Mouse (Mus musculus) frontal cortex, postnatal 10 days (tissue): ENCODE measurements around the gene Pip5k1a.
"Not testable (repeated sequence)": the region's sequence is repeated elsewhere in the genome, so short reads cannot be mapped to it uniquely, and the experiment has no call there.

Source experiments
- DNase-seq, 2 experiments: peaks; one replicate each; pipeline ENCODE4 v3.0.0; 2022; ENCODE audit warnings: low spot score in 2 of 2, mixed read lengths in 1 of 2

Gene Pip5k1a

DNA sequence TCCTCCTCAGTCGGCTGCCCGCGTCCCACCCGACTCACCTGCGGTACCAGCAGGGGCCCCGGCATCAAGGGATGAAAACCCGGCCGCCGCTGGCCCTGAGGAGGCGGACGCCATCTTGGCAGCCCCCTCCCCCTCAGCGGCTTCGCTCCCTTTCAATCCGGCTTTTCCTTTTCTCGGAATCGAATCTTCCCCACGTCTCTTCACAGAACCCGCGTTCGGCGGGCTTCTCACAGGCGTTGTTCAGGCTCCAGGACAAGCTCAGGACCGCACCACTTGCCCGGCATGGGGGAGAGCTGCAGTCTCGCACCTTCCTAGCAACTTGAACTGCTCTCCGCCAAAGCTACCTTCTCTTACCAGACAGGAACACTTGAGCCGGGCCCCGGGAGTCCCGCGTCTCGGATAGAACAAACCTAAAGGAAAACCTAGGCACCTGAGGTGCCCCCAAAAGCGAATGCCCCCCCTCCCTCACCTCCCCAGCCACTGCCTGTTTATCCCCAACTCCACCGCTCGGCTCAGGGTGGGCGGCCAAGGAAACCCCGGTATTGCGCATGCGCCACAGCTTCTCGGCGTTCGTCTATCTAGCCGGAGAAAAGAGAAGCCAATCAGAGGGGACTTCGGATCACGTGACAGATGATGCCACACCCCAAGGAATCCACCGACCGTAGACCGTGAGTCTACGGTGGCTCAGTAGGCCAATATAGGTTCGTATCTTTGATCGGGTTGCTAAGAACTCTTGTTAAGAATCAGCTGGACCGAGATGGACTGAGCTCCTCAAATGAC lies at the start of gene Pip5k1a:
Pip5k1a (minus strand) TSS at position 593 of the 780 bp plus-strand sequence.
- DNase-seq, result peak; percentile 96 to 97

- DNase-seq, result no peak
Observed at GRCm38 (mm10) chr3:95153874-95154273, 47.1 kb upstream of the Pip5k1a start.

DNA sequence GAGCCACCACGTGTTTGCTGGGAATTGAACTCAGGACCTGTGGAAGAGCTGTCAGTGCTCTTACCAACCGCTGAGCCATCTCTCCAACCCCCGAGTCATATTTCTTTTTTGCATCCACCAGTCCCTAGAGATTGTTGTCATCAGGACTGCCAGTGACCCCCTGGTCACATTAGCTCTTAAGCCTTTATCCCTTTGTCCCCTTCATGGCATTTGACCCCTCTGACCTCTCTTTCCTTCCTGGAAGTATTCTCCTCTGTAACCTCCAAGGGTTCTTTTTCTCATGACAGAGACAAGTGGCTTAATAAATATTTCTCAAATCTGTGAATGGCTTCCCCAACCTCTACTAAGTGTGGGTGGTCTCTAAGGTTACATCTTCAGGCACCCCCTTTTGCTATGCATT lies 41.2 kb upstream of the Pip5k1a start:
- DNase-seq, result no peak

DNA sequence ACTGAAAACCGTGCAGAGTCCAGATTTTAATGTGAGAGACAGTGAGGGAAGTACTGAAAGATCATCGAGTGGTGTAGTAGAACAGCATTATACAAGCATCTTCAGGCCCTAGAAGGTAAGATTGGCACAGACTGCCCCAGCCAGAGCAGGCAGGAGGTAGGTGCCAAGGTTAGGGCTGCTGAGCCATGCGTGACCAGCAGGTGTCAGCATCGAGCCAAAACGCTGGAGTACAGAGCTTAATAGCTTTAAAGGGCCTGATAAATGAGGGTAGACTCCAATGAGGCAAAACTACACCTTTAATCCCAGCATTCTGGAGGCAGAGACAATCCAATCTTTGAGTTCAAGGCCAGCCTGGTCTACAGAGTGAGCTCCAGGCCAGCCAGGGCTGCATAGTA lies 35.9 kb upstream of the Pip5k1a start:
- DNase-seq, result peak in 1 of 2 experiments; percentile 80

GRCm38 (mm10) chr3:95141952-95142616 lies 35.4 kb upstream of the Pip5k1a start, which contains the start of gene Tnfaip8l2:
Gene Tnfaip8l2, minus strand, starts transcription at chr3:95142360.
- no peak for DNase-seq

DNA sequence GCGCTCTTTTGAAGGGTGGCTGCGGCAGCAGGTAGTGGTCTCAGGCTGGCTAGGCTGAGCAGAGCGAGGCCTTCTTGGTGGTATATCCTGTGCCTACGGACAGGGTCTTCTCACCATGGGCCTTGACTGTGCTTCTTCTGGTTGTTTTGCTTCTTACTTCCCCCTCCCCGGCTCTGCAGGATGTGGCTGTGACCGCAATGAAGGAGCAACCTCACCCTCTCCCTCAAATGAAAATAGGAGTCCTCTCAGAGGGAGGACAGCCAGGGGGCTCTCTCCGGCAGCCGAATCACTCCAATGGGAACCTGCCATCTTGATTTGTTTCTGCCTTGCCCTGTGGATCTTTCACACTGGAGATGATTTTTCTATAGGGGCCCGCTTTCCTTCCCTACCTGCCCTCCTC lies 34.7 kb upstream of the Pip5k1a start:
- no peak for DNase-seq

- DNase-seq, result no peak
Observed at GRCm38 (mm10) chr3:95140795-95141194, 34.1 kb upstream of the Pip5k1a start.

GRCm38 (mm10) chr3:95140289-95140595 lies 33.5 kb upstream of the Pip5k1a start:
- no peak for DNase-seq

DNA sequence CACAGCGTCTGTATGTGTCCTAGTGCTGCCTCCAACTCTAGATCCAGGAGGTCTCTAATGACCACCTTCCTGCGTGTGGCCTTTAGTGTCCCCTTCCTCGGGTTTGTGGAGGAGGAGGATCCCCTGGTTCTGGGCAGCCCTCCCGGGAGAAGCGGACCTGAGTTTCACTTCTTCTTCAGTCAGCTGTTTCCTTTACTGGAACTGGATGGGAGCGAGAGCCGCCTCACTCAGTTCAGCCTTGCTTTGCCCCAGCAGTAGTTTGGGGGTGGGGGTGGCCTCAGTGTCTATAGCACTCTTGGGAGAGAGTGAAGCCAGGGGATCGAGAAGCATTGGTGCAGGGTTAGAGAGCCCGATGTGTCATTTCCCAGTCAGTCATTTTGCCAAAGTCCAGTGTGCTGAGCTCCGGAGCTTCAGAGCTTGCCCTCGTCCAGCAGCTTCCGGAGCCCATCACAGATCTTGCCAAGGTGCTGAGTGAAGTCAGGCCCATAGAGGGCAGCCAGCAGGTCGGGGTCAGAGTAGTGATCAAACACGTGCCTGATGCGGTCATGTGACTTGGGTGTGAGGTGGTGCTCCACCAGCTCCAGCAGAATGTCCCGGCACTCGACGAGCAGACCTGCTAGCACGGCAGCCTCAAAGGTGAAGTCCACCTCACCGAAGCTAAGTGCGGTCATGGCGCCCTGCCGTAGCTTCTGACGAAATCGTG lies 33.0 kb upstream of the Pip5k1a start:
- DNase-seq, result no peak

DNA sequence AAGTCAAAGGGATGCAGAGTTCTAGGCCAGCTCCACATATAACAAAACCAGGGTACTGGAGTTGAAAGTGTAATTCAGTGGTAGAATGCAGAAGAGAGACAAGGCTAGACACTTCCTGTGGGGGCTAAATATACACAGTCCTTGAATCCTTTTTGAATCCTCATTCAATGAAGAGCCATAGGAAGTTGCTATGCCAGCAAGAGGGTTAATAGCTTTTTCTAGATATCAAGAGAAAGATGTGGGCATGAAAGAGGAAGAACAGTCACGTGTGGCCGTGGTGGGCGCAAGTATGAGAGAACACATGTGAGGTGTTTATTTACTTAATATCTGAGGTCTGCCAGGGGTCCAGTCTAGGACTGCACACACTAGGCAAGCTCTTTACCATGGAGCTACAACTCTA lies 29.6 kb upstream of the Pip5k1a start:
- DNase-seq, result no peak

DNA sequence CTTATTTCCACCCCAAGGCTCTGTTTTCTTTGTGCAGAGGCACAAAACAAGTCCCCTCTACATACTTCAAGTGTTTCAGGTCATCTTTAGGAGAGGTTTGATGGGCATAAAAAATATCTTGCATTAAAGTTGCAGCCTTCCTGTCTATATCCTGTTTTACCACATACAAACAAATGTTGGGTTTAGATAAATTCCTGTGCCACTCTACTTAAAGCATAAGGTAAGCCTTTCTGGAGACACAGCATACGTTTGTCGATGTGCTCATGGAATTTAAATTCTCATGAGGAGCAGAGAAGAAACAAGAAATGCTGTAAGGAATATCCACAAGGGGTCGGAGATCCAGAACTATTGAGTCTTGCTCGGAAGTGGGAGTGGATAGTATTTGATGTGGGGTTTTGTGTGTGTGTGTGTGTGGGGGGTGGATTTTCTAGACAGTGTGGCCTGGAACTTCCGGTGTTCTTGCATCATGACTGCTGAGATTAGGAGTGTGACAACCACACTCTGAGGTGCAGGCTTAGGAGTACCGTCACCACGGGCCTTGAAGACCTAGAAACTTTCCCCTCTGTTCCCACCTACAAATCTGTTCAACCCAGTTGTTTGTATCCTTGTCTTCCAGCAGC lies 28.8 kb upstream of the Pip5k1a start:
- DNase-seq, result no peak

DNA sequence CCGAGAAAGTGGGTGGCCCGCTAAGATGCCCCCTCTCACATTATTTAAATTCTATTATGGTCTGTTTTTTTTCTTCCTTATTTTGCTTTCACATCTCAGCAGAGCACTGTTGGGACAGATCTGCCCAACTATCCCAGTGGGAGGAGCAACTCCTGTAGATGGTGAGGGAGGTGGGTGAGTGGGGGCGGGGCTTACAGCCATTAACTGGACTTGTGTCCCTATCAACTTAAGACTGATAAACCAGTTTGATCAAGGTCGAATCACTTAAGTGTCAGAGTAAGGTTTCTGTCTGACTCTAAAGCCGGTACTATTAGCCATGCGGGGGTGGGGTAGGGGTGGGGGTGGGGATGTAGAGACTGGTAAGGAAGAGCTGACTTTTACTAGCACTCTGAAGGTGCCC lies 28.3 kb upstream of the Pip5k1a start:
- DNase-seq, result no peak

- DNase-seq, result not testable (repeated sequence)
Observed at GRCm38 (mm10) chr3:95134133-95134532, 27.4 kb upstream of the Pip5k1a start.

DNA sequence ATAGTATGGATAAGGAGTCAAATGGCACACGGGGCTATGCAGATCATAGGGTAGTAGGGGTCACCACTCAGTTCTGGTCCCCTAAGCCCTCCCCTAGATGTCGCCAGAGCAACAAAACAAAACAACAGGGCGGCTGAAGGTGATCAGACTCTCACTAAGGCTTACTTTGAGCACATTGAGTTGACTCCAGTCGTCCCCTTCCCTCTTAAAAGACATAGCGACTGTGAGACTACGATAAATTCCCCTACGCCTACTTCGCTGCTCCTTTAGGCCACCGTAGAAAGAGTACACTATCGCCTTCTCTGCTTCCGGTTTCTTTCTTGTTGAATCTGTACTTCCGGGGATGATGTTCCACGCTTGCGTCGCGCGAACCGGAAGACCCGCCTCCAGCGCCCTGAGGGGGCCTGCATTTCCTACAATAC lies 27.0 kb upstream of the Pip5k1a start, which contains the start of the genes Scnm1 and Lysmd1:
Scnm1 (minus strand) TSS at position 332 of the 422 bp plus-strand sequence.
Lysmd1 (plus strand) TSS at position 409 of the 422 bp plus-strand sequence.
- peak; percentile 87 to 91 for DNase-seq

DNA sequence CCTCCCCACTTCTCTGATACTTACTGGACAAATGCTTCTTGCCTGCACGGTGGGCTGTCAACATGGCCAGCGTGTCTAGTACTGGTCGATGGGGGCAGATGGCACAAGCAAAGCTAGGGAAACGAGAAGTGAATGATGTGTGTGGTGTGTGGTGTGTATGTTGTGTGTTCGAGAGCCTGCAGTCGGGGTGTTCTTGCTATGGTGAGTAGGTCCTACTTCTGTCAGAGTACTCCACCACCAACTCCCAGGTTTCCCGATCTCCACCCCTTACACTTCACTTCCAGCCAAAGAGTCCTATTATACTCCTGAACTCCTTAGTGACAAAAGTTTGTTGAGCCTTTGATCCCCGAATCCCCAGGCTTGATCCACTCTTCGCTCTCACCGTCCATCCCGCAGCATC lies 26.4 kb upstream of the Pip5k1a start:
- no peak for DNase-seq

- DNase-seq, result not testable (repeated sequence)
Observed at GRCm38 (mm10) chr3:95132389-95132788, 25.7 kb upstream of the Pip5k1a start.

- DNase-seq, result no peak
Observed at GRCm38 (mm10) chr3:95130081-95130480, 23.4 kb upstream of the Pip5k1a start.

GRCm38 (mm10) chr3:95129226-95129651 lies 22.5 kb upstream of the Pip5k1a start:
- no peak for DNase-seq

DNA sequence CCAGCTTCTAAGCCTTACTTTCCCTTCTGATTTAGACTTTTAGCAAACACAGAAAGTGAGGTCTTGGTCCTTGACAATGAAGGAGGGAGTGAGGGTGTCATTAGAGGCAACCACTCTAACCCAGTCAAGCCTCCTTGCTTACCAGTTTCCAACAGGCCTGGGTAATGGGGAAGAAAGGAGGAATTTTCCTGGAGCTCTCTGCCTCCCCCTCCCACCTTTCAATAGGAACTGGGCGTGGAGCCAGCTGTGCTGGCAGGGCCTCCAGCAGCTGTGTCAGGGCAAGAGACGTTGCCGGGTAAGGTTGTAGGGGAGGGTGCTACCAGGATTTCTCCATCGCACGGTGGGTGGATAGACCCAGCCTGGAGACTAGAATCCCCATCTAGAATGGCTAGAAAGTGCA lies 18.2 kb upstream of the Pip5k1a start:
- peak; percentile 55 to 59 for DNase-seq

GRCm38 (mm10) chr3:95124246-95124645 lies 17.5 kb upstream of the Pip5k1a start, which contains the start of gene Tmod4:
Gene Tmod4, plus strand, starts transcription at chr3:95124476.
- no peak for DNase-seq

DNA sequence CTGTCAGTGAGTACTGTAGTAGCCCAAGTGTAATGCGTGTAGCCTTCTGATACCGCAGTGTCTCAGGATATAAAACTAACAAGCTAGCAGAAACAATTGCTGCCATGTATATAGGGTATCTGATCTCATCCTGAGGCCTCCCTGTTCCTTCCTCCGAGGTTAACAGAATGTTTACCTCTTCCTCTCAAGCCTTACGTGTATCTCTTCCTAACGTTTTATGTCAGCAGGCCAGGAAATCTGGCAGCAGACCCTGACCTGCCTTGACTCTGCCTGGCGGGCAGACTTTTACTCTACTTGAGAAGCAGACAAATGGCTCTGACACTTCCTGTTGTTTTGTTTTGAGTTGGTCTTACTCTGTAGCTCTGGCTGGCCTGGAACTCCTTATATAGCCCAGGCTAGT lies 14.8 kb upstream of the Pip5k1a start:
- DNase-seq, result no peak

DNA sequence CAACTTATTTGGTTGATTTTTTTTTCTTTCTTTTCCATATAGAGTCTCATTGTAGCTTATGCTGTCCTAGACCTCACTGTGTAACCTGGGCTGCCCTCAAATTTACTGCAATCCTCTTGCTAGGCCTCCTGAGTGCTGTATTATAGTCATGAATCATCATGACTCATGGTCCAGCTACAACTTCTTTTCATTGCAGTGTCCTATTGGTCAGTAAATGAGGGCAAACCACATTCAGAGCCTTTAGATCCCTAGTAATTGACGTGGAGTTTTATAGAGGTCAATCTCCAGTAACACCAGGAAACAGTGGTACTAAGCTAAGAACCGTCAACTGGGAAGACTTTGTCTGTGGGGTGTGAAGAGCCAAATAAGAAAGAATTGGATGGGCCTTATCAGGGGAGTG lies 11.0 kb upstream of the Pip5k1a start:
- no peak for DNase-seq
